Mouse (Mus musculus) layer of hippocampus, postnatal 25 days (tissue): ENCODE measurements at regions not wholly inside any gene's neighbourhood (a gene's known extent, or its start where the extent isn't known, plus 50 kb on each side); places are given as distances from the start of the nearest gene placed in this dataset.

ENCODE experiments used
- DNase-seq, 2 experiments: peaks; one replicate each; pipeline ENCODE4 v3.0.0; 2022; ENCODE audit warnings: mixed read lengths in 2 of 2, low spot score in 1 of 2; ENCODE audit errors: extremely low spot score in 1 of 2

DNA sequence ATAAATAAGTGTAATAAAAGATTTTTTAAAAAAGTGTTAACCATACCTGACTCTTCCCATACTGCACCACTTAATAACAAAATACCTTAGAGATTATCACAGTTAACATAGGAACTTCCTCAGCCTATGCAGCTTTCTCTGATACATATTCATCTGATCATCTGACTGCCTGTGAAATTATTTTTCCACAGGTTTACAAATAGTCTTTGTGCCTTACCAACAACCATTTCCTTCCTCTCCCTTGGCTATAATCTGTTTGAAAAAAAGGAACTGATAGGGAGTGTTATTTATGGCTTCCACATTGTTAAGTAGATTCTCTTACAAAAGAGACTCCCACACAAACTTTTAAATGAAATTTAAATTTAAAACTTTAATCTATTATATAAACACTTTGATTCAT lies 575.0 kb upstream of the B3galt2 start:
- DNase-seq, result no peak

DNA sequence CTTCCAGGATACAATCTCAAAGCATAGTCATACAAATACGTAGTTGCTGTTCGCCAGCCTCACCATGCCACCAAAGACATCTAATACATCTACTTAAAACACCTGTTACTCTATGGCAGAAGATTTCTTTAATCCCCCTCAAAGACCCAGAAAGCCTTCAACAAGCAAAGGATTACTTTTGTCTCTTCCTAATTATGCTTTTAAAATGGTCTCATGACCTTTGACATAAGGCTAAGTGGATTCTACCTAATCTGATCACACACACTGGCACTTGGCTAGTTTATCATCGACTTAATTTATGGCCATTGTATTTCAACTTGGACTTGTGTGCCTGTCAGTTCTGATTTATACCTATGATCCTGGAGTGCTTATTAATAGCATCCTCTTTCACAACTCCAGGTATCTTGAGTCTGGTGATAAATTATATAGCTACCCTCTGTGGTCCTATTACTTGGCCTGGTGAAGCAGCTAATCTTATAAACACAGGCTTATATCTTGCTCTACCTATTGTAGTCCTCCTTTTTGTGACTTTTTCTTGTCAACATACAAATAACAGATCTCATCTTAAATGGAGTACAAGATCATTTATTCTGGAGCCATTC lies 568.6 kb upstream of the B3galt2 start:
- no peak for DNase-seq

DNA sequence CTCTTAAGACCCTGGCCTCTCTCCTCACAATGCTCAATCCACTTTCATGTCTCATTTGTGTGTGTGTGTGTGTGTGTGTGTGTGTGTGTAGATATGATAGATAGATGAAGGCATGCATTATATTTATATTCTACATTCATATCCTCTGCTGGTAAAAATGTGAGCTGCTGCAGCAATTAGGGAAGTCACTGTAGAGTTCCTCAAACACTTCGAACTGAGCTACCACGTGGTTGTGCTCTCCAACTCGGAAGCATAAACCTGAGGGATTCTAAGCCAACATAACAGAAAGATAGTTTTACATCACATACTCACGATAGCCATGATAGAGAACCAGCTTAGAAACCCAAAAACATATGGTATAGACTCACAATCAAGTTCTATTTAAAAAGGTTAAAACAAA lies 565.5 kb upstream of the B3galt2 start:
- DNase-seq, result no peak

DNA sequence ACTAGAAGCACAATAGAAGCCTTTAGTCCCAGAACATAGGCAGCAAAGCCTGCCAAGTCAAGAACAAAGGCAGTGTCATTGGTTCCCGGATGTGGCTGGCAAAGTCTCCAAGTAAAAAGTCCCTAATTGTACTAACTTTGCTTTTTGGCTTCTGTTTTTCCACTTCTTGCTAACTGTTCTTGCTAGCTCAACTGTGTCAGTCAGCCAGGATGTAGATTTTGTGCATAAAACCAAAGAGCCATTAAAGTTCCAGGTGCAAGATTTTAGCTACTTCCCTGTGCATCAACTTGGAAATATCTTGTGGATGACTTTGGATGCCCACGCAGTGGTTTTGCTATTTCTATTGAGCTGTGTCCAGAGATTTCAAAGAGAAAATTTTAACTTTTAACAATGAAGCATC lies 560.0 kb upstream of the B3galt2 start:
- no peak for DNase-seq

DNA sequence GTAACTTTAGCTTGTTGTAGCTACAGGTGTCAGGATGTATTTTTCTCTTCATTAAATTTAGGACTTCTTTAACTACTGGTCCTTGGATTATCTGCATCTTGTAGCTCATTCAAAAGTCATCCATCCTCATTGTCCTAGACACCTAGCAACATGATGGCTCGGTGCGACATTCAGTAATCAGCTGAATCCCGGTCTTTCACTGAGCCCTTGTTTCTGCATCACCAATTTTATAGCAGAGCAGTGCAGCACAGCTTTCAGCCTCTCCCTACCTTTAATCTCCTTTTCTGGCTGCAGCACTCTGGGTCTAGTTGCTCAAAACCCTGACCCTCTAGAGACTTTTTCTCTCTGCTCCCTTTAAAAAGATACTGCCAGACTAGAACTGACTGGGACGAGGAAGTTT lies 543.6 kb upstream of the B3galt2 start:
- DNase-seq, result no peak

DNA sequence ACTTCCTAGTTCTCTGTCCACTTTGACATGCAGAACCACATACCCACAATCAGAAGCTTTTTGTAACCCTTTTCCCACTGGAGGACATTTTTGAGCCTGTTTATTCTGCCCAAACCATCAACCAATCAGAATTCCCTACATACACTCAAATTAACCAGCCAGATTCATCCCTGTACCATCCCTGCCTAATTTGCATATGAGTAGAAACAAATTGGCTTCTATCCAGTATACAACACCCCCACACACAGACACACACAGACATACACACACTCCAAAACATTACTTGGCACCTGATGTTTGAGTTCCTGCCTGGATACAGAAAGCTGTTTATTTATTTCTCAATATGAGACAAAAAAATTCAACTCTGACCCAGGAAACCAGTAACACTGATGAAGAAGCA lies 542.2 kb upstream of the B3galt2 start:
- no peak for DNase-seq

DNA sequence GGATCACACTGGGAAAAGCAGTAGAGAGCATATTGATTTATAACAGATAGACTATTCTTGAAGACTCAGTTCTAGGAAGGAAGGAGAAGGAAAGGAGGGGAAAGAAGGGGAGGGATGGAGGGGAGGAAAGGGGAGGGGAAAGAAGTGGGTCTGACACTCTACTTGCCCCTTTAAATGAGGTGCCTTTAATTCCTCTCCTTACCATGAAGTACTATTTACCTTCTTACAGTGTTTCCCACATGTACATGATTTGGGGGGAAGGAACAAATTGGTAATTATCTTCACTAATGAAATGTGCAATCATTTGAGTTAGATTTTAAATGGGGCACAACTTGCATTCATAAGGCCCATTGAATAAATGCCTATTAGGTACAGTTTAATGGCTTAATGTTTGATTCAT lies 518.3 kb upstream of the B3galt2 start:
- no peak for DNase-seq

DNA sequence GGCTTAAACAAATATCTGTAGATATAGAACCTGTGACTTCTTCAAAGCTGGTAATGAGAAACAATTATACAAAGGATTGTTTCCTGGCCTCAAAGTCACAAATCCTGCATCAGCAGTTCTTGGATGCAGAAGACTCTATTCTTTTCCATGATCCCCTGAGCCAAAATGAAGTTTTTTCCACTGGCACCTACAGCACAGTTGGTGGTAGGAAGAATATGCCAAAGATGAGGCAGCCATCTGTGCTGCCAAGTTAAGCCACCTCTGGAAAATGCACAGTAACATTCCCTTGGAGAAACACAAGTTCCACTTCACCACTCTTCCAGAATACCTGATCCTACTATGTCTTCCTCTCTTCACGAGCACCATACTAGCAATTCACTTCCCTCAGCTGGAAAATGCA lies 510.2 kb upstream of the B3galt2 start:
- no peak for DNase-seq

DNA sequence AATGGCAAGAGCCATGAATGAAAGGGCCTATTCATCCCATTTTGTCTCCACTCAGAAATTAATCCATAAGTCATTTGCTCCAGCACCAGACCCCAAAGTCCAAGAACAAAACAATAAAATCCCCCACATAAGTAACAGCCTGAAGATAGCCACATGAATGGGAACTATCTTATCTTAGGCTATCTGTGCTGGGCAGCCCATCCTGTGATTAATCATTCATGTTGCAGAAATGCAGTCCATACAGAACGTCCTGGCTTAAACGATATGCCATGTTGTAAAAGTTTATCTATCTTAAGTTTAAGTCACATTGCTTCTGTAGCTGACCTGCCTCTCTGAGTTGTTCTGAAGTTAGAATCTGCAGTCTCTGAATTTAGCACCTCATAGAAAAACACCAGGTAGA lies 507.7 kb upstream of the B3galt2 start:
- no peak for DNase-seq

DNA sequence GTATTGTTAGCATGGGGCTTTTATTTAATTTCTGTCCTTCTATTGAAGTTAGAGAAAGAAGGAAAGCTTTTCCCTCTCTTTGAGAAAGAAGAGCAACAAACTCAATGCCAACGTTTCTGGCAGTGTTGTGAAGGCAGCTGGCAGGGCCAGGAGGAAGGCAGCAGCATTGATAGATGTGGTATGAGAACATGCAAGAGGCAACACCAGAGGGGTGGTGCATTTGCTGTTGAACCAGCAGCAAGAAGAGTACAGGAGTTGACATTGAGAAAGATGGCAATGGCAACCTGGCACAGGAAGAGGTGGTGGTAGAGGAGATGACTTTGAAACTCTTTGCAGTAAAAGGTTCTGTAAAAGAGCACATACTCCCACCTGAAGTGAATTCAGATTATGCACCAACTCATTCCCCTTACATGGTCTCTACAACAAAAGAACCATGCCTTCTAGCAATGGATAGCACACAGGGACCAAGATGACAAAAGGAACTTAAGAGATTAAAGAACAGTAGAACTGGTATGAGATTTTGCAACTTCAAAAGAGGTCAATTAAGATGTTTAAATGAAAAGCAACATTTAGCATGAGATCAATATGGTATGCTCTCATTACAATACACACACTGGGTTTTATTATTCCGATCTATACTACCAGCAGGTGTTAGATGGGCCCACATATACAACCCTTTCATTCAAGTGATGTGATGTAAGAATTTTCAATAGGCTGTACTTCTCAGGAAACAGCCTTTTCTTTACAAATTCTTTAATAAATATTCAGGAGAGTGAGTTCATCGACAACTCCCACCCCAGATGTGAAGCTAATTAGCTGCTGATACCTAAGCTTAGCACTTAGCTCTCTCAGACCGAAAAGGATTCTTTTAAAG lies 495.1 kb upstream of the B3galt2 start:
- no peak for DNase-seq

DNA sequence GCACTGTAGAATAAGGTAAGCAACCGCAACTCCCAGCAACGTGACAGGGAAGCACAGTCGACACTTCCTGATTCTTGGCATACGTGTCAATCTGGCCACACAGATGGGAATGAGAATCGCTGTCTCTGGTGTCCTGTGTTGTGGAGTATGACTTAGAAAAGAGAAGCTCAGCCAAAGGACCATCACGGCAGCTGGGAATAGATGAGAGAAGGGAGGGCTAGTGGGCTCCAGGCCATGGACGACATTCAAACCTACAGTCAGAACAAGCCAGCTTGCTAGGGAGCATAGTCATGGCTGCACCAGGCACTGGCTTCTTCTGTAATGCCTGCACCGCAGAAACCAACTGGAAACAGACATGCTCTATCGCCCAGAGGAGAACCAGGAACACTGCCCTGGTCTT lies 469.2 kb upstream of the B3galt2 start:
- peak in 1 of 2 experiments; percentile 7 for DNase-seq

DNA sequence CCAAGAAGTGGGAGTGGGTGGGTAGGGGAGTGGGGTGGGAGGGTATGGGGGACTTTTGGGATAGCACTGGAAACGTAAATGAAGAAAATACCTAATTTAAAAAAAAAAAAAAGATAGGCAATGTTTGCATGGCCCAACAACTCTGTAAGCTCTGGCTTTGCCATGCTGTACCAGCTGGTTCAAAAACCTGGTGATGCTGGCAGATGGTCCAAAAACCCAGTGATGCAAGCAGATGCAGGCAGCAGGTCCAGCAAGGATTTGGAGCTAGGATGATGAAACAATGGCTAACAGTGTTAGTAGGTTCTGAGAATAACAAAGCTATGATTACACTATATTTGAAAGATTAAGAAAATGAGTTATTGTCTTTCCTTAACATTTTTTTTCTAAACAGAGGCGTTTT lies 466.6 kb upstream of the B3galt2 start:
- peak; percentile 11 to 20 for DNase-seq

DNA sequence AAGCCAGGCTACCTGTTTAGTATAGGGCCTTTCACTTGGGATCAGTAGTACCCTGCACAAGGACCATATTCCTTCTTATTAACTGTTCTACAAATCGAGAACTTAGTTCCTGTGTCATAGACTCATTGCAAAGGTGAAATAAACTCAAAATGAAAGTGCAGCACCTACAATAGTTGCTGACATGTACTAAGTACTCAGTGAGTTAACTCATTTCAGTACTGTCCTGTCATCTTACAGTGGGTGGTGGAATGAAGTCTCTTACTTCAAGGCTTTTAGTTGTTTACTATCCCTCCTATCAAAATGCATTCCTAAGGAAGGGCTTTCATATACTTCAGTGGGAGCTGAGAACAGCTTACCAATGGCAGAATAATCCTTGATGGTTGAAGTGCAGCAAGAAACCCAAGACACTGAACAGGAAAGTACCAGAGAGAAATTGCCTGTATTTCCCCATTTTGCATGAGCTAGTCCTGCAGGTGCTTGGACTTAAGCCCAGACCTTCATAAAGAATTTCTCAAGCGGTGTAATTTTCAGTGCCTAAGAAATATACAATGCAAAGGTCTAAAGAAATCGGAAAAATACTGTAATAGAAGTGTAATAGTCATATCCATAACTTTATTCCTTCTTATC lies 448.2 kb upstream of the B3galt2 start:
- no peak for DNase-seq

DNA sequence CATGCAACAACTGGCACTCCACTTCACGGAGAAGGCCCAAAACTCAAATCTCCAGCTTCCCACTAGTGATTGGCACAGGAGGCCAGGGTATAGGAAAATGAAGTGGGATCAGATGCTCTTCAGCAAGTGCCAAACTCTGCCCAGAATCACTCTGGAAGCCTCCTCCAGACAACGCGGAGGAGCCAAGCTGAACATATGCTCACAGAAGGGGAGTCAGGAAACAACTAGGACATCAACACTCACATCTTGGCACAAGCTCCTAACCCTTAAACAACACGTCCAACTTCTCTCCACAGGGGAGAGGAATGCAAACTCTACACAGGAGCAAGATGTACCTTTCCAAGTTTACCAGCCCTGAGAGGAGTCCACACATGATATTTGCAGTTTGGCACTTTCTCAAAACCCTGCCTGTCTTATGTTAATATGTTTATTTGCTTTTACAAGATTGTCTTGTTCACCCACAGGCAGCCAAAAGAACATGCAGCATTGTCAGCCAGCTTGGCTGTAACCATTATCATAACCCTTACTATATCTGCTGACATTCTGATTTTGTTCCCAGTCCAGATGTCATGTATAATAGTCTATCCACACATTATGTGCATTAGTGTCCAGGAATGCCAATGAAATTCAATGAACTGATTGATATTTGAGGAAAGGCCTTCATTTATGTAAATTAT lies 440.1 kb upstream of the B3galt2 start:
- DNase-seq, result peak in 1 of 2 experiments; percentile 10

DNA sequence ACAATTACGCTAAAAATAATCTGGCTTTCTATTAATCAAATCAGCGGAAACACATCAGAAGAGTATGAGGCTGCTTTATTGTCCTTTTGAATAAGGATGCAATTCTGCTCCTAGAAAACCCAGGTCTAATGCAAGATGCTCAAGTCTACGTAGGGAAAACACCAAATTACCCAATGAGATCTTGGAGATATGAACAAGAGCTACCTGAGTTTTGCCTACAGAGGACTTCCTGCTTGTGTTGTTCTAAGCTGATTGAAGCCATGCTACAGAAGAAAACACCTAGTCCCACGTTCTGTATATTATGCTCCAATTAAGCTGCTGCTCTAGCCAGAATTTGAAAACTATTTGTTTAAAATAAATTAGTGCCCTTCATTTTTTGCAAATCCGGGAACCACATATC lies 439.5 kb upstream of the B3galt2 start:
- no peak for DNase-seq

DNA sequence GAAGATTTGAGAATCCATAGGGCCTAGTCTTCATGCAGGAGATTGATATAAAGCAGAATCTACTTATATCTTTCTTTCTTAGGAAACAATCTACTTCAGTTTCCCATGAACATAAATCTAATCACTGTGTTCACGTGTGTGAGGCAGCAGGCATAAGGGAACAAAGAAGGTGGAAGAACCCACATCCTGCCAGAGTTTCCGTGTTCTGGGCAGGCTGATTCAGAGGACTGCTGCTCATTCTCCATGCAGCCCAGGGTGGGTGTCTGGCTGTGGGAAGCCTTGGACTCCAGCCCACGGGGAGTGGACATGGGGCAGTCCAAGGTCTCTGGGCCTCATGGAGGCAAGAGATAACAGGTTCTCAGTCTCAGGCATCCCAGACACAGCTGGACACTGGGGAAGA lies 438.3 kb upstream of the B3galt2 start:
- no peak for DNase-seq

DNA sequence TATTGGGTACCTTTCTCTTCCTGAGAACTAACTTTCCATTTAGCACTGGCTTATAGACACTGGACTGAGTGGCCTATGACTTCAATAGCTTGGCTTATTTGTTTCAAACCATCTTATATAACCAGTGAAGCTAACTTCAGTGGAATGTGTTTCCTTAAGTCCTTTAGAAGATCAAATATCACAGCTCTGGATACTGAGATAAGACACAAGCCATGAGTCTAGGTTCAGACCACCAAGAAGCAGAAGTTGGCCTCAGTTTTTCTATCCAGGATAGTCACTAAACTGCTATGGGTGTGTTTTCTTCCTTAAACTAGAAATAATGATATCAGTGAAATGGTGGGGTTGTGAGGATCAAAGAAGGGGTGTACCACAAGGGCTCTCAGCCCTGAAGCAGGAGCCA lies 436.4 kb upstream of the B3galt2 start:
- no peak for DNase-seq

DNA sequence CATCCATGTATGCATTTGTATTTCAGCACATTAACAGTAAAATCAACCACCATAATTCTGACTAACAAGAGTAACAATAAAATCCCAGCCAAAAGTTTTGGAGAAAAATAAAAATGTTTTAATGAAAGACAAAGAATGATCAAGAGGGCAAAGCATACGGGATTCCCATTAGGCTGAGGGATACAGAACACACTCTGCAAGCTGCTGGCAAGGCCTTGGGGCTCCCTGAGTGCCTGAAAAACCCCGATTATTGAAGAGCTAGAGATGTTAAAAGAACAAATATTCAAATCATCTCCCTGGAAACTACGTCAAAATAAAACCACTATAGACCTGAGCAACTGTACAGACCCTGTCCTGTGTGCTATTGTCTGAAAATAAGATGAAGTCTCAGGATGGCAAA lies 433.5 kb upstream of the B3galt2 start:
- DNase-seq, result no peak

DNA sequence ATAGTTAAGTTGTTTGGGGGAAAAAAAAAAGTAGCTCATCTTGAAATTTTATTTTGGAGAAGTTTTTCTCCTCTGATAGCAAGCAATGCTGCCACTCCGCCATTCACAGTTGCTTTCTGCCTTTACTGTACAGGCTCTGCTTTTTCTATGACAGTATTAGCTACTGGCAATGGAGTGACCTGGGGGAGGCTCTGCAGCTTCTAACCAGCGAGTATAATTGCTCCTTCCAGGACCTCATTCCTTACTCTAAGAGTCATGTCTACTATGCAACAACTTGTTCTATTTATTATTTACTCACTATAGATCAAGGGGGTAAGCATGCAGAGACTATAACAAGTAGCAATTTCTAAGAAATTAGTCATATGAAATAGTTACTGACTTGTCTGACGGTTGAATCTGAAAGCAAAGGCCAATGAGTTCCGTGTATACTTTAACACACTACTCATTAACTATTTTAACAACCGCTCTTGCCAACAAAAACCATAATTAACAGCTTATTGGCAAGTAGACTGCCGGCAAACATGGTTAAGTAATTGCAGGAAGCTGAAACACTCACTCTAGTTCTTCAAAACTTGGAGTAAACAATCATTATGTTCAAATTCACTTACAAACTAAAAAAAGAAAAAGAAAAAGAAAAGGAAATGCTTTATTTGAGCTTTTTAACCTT lies 432.9 kb upstream of the B3galt2 start:
- DNase-seq, result no peak

DNA sequence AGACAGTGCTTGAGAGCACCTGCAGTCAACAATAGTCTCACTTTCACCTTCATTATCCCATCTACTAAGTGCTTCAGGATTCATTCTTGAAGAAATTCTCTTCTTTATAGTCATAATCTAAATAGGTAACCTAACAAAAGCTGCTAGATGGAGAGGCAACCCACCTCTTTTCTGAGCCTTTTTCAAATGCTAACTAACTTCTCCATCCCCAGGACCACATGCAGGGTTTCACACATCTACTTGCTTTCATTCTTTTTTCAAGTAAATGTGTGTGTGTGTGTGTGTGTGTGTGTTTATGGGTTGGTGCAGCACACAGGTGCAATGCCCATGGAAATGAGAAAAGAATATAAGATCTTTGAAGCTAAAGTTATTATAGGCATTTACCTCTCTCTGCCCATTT lies 423.1 kb upstream of the B3galt2 start:
- no peak for DNase-seq

DNA sequence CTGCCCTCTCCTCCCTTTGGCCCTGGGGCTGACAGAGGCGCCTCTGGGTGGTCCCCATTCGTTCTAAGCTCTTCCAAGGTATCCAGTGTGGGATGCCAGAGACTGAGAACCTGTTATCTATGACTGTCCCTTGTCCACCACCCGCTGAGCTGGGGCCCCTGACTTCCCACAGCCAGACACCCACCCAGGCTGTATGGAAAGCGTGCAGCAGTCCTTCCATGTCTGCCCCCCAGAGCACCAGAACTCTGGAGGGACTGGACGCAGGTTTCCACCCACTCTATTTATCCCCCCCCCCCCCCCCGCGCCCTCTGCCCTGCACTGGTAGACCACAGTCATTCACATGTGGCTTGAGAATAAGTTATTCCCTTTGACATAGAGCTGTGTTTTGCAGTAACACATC lies 408.5 kb upstream of the B3galt2 start:
- DNase-seq, result no peak
